In genomic region chr7:19498326-19498725, GRCm38 (mm10) we compare ENCODE assay signal across 29 mouse cellular contexts. TPM values are rescaled to one million over a fixed set of nuclear protein-coding genes. Genes with fewer than 3 reads are reported as not detected.
A peak's percentile ranks its signal among the peaks of the same experiment; 100 is the strongest.
DNase-seq lines count a peak whose midpoint lies in the region; ATAC-seq and TF ChIP-seq lines count a peak whose summit lies in the region.
"Had no signal": no experiment of that assay in that cellular context is flagged by ENCODE, and none has a peak within 500 bp of the region (broad histone marks: within the 10 kb centered on the region; RNA-seq: fewer than 3 reads in every experiment).

No protein-coding gene starts in this region.

- H3K36me3 ChIP-seq in kidney, adult 2 months (ENCODE audit: control insufficient read depth, insufficient read depth, low read length): no peaks in the 10 kb centered on the region
- no peaks in the 10 kb centered on the region for H3K36me3 ChIP-seq in liver, embryonic 16.5 days (ENCODE audit: control insufficient read depth, insufficient read depth)
- H3K36me3 ChIP-seq in small intestine, adult 2 months (ENCODE audit: control insufficient read depth, insufficient read depth, low read length): no peaks in the 10 kb centered on the region
- H3K36me3 ChIP-seq: embryonic facial prominence, embryonic 13.5 days; forebrain, embryonic 12.5 days; G1E; hindbrain, embryonic 10.5 days; limb, embryonic 12.5 days; liver, embryonic 15.5 days; midbrain, embryonic 15.5 days had no signal

- peak; percentile 75 for DNase-seq in kidney, adult 2 months
- no peak for DNase-seq in kidney, postnatal 10 days
- no peak for DNase-seq in liver
- DNase-seq in adrenal gland, postnatal 10 days: peak; percentile 54
- no peak for DNase-seq in thymus, adult 18-20 months
- DNase-seq: B cell, adult 2 months; cerebellum, adult 2 months; cerebellum, postnatal 25 days; embryo, embryonic 11 days; gastrocnemius, adult 2 months; layer of hippocampus, postnatal 36 days; thymus, postnatal 36 days had no signal

- no peaks in the 10 kb centered on the region for H3K9me3 ChIP-seq in liver, embryonic 16.5 days (replicated peaks; ENCODE audit: control insufficient read depth, low read length)
- H3K9me3 ChIP-seq: embryonic facial prominence, embryonic 13.5 days; forebrain, embryonic 12.5 days; G1E; limb, embryonic 12.5 days; liver, embryonic 15.5 days; midbrain, embryonic 15.5 days had no signal

- peak; percentile 27; the same call in 1 of the 2 replicates for ATAC-seq in liver, embryonic 16.5 days (ENCODE audit: low read depth)
- ATAC-seq: hindbrain, embryonic 16.5 days; intestine, embryonic 16.5 days; lung, postnatal 0 days; midbrain, embryonic 15.5 days had no signal

- H3K4me3 ChIP-seq in kidney, adult 2 months (ENCODE audit: insufficient read depth, low read depth, low read length): no peak overlapping the region
- H3K4me3 ChIP-seq in liver, embryonic 16.5 days (ENCODE audit: low read depth, low read length): no peak overlapping the region
- H3K4me3 ChIP-seq in small intestine, adult 2 months (ENCODE audit: low read depth, low read length): no peak overlapping the region
- H3K4me3 ChIP-seq: embryonic facial prominence, embryonic 13.5 days; erythroblast, embryonic 14.5 days; forebrain, embryonic 12.5 days; gastrocnemius, adult 2 months; hindbrain, embryonic 10.5 days; limb, embryonic 12.5 days; liver, embryonic 15.5 days; midbrain, embryonic 15.5 days had no signal

- 45% methylated on average over 4 of the region's 4 CpGs for WGBS in kidney, adult 2 months
- WGBS in liver, embryonic 16.5 days (ENCODE audit: insufficient replicate concordance): 70% methylated on average over 4 of the region's 4 CpGs
- WGBS in small intestine, adult 2 months: 50% methylated on average over 4 of the region's 4 CpGs

- peak overlapping the region; percentile 48; the same call in 1 of the 2 replicates for H3K27ac ChIP-seq in kidney, adult 2 months (ENCODE audit: insufficient read depth, low read depth, low read length)
- no peak overlapping the region for H3K27ac ChIP-seq in liver, embryonic 16.5 days (ENCODE audit: low read length)
- 0 out of 2 replicates have a peak overlapping the region, but pooled peaks have one; percentile 25 for H3K27ac ChIP-seq in small intestine, adult 2 months (ENCODE audit: insufficient read depth, low read depth, low read length)
- H3K27ac ChIP-seq: embryonic facial prominence, embryonic 13.5 days; forebrain, embryonic 12.5 days; gastrocnemius, adult 2 months; hindbrain, embryonic 10.5 days; limb, embryonic 12.5 days; liver, embryonic 15.5 days; macrophage; midbrain, embryonic 15.5 days had no signal

- H3K9ac ChIP-seq in liver, embryonic 16.5 days (ENCODE audit: low read depth, low read length): no peak overlapping the region
- H3K9ac ChIP-seq: embryonic facial prominence, embryonic 13.5 days; forebrain, embryonic 12.5 days; limb, embryonic 12.5 days; liver, embryonic 15.5 days; midbrain, embryonic 15.5 days had no signal

- no peak overlapping the region for H3K4me2 ChIP-seq in liver, embryonic 16.5 days (ENCODE audit: low read depth, low read length)
- H3K4me2 ChIP-seq: embryonic facial prominence, embryonic 13.5 days; forebrain, embryonic 12.5 days; heart, embryonic 11.5 days; limb, embryonic 12.5 days; liver, embryonic 15.5 days; midbrain, embryonic 15.5 days had no signal

- no peak for TF ChIP-seq CTCF in kidney, adult 2 months (conservative IDR thresholded peaks at IDR 0.05; ENCODE audit: insufficient read depth, insufficient read length, low read depth, low read length)
- TF ChIP-seq CTCF in small intestine, adult 2 months (IDR thresholded peaks at IDR 0.05; ENCODE audit: extremely low read depth, insufficient read length, insufficient replicate concordance, low read depth, low read length): no peak

- H3K4me1 ChIP-seq in kidney, adult 2 months (ENCODE audit: control insufficient read depth, insufficient read depth, low read length): 0 out of 2 replicates have a peak, but pooled peaks cover 6% of the 10 kb centered on the region
- no peaks in the 10 kb centered on the region; the same call in 1 of the 2 replicates for H3K4me1 ChIP-seq in liver, embryonic 16.5 days (ENCODE audit: control insufficient read depth, low read depth, low read length)
- peaks cover 4% of the 10 kb centered on the region for H3K4me1 ChIP-seq in small intestine, adult 2 months (ENCODE audit: control insufficient read depth, insufficient read depth, insufficient read length, low read length)
- H3K4me1 ChIP-seq: forebrain, embryonic 12.5 days; midbrain, embryonic 15.5 days had no signal

- TF ChIP-seq POLR2A in kidney, adult 2 months (IDR thresholded peaks at IDR 0.05; ENCODE audit: low read depth, low read length): no peak
- TF ChIP-seq POLR2A in small intestine, adult 2 months (IDR thresholded peaks at IDR 0.05; ENCODE audit: low read depth, low read length): no peak

- no peaks in the 10 kb centered on the region for H3K27me3 ChIP-seq in kidney, adult 2 months (replicated peaks; ENCODE audit: control insufficient read depth, insufficient read depth, low read length)
- H3K27me3 ChIP-seq in liver, embryonic 16.5 days (ENCODE audit: control insufficient read depth, insufficient read depth, low read depth, low read length): no peaks in the 10 kb centered on the region
- 0 out of 2 replicates have a peak, but pooled peaks cover 3% of the 10 kb centered on the region for H3K27me3 ChIP-seq in small intestine, adult 2 months (ENCODE audit: control insufficient read depth, insufficient read depth, low read length)
- H3K27me3 ChIP-seq: liver, embryonic 15.5 days had no signal

RNA-seq across cellular contexts. Expression of gene Bloc1s3, which starts 9.8 kb away (rescaled TPM):
- 8.6 and 10.3 TPM in 2 replicates for polyA plus RNA-seq in kidney, adult 2 months (2012; rRNA removed)
- 0.65 and 0.72 TPM in 2 replicates for polyA plus RNA-seq in liver, embryonic 16.5 days (2015; fragmentation: Nextera tagmentation; extraction: Ambion mirVana)
- total RNA-seq in adrenal gland, postnatal 10 days (2021): 1 to 10 TPM; 5.2 to 5.4 TPM
- polyA plus RNA-seq in small intestine, adult 2 months (2012; rRNA removed): 11.9 and 24.9 TPM in 2 replicates

RNA-seq across cellular contexts. Expression of gene Trappc6a, which starts 9.9 kb away (rescaled TPM):
- 62.3 and 74.6 TPM in 2 replicates for polyA plus RNA-seq in kidney, adult 2 months (2012; rRNA removed)
- polyA plus RNA-seq in liver, embryonic 16.5 days (2015; fragmentation: Nextera tagmentation; extraction: Ambion mirVana): 37.2 and 37.4 TPM in 2 replicates
- total RNA-seq in adrenal gland, postnatal 10 days (2021): 10 to 100 TPM; 76.6 to 80.9 TPM
- polyA plus RNA-seq in small intestine, adult 2 months (2012; rRNA removed): 56.3 and 120 TPM in 2 replicates

RNA-seq across cellular contexts. Expression of gene Nkpd1, which starts 19.3 kb away (rescaled TPM):
- polyA plus RNA-seq in kidney, adult 2 months (2012; rRNA removed): 0.11 and 0.16 TPM in 2 replicates
- polyA plus RNA-seq in liver, embryonic 16.5 days (2015; fragmentation: Nextera tagmentation; extraction: Ambion mirVana): not detected in 2 replicates
- under 1 TPM; 0.18 to 0.21 TPM for total RNA-seq in adrenal gland, postnatal 10 days (2021)
- polyA plus RNA-seq in small intestine, adult 2 months (2012; rRNA removed): 0.23 and 0.43 TPM in 2 replicates
- total RNA-seq: gastrocnemius, adult 2 months had no signal
- polyA plus RNA-seq: forebrain, embryonic 12.5 days; heart, embryonic 11.5 days; heart, postnatal 0 days; liver, embryonic 15.5 days; macrophage; stomach, embryonic 14.5 days had no signal

RNA-seq across cellular contexts. Expression of gene Exoc3l2, which starts 35.2 kb away (rescaled TPM):
- polyA plus RNA-seq in kidney, adult 2 months (2012; rRNA removed): 41.6 and 46.6 TPM in 2 replicates
- 0.54 and 0.55 TPM in 2 replicates for polyA plus RNA-seq in liver, embryonic 16.5 days (2015; fragmentation: Nextera tagmentation; extraction: Ambion mirVana)
- 10 to 100 TPM; 17.4 to 17.9 TPM for total RNA-seq in adrenal gland, postnatal 10 days (2021)
- polyA plus RNA-seq in small intestine, adult 2 months (2012; rRNA removed): 6.5 and 12.0 TPM in 2 replicates
- total RNA-seq: G1E had no signal
- polyA plus RNA-seq: macrophage had no signal

RNA-seq across cellular contexts. Expression of gene Mark4, which starts 39.7 kb away (rescaled TPM):
- polyA plus RNA-seq in kidney, adult 2 months (2012; rRNA removed): 16.1 and 18.2 TPM in 2 replicates
- polyA plus RNA-seq in liver, embryonic 16.5 days (2015; fragmentation: Nextera tagmentation; extraction: Ambion mirVana): 0.99 and 1.3 TPM in 2 replicates
- 10 to 100 TPM; 35.0 to 37.1 TPM for total RNA-seq in adrenal gland, postnatal 10 days (2021)
- polyA plus RNA-seq in small intestine, adult 2 months (2012; rRNA removed): 11.6 and 27.4 TPM in 2 replicates

Comparison
In these comparisons a context has a peak if more than half of its experiments do, and no peak if none do; other contexts are left out.
1. DNase-seq: peak in kidney, adult 2 months (single experiment) and adrenal gland, postnatal 10 days (single experiment); none in kidney, postnatal 10 days (single experiment), liver (single experiment) and thymus, adult 18-20 months (0 of 2).